Mouse (Mus musculus) CH12.LX (cell line): ENCODE measurements around the gene Psip1. TPM values are rescaled to one million over a fixed set of nuclear protein-coding genes. Genes with fewer than 3 reads are reported as not detected.
A peak's percentile ranks its signal among the peaks of the same experiment; 100 is the strongest.

ENCODE experiments used
- DNase-seq: peaks from one replicate; pipeline ENCODE4 v3.0.0-alpha.2; 2013; ENCODE audit errors: extremely low read depth
- H3K27ac ChIP-seq: 2 replicates; pipeline ENCODE4 v1.5.1; 2012; ENCODE audit warnings: low read depth, mild to moderate bottlenecking, control low read depth, moderate library complexity; ENCODE audit not compliant: insufficient read depth
- H3K27me3 ChIP-seq: replicated peaks from 2 replicates; pipeline ENCODE3; 2012; ENCODE audit warnings: inconsistent platforms
- H3K36me3 ChIP-seq, 2 experiments: replicated peaks in 1 of 2; 2 replicates each; pipeline versions ENCODE3 to v1.6.1; 2012; ENCODE audit warnings: inconsistent platforms in 1 of 2, low read length in 1 of 2, mild to moderate bottlenecking in 1 of 2, mixed read lengths in 1 of 2, moderate library complexity in 1 of 2; ENCODE audit not compliant: control insufficient read depth in 1 of 2, insufficient read depth in 1 of 2
- H3K4me1 ChIP-seq, 2 experiments: 2 replicates each; pipeline ENCODE4 v1.6.1; 2012; ENCODE audit warnings: inconsistent platforms in 1 of 2, moderate library complexity in 1 of 2; ENCODE audit not compliant: insufficient read depth in 2 of 2, control insufficient read depth in 1 of 2
- H3K4me2 ChIP-seq: 2 replicates; pipeline ENCODE4 v1.6.1; 2012; ENCODE audit warnings: low read depth, mild to moderate bottlenecking, control low read depth; ENCODE audit not compliant: poor library complexity, insufficient read depth, severe bottlenecking
- H3K4me3 ChIP-seq, 3 experiments: fragments of 150-350 bp in 1 of 3; sonication (generic) in 1 of 3; replicated peaks in 1 of 3; 2 replicates each; pipeline versions ENCODE3 to v1.5.1; 2011 to 2012; ENCODE audit warnings: low read depth in 2 of 3, low read length in 2 of 3, mild to moderate bottlenecking in 2 of 3, moderate library complexity in 2 of 3, control low read depth in 1 of 3, improper control_type of control experiment in 1 of 3, inconsistent platforms in 1 of 3, mixed read lengths in 1 of 3; ENCODE audit not compliant: poor library complexity in 1 of 3
- H3K79me2 ChIP-seq: replicated peaks from 2 replicates; pipeline ENCODE4 v1.6.1; 2012; ENCODE audit warnings: mild to moderate bottlenecking, moderate library complexity; ENCODE audit not compliant: control insufficient read depth, poor library complexity, insufficient read depth, severe bottlenecking; ENCODE audit errors: extremely low read depth
- H3K9ac ChIP-seq: 2 replicates; pipeline ENCODE4 v1.6.1; 2012; ENCODE audit warnings: low read depth, mild to moderate bottlenecking, control low read depth, moderate library complexity; ENCODE audit not compliant: insufficient read depth
- H3K9me3 ChIP-seq: replicated peaks from 2 replicates; pipeline ENCODE3; 2012; ENCODE audit warnings: low read length, inconsistent platforms, mixed read lengths
- BHLHE40 ChIP-seq: IDR thresholded peaks from 2 replicates; pipeline ENCODE4 v1.6.1; 2011; ENCODE audit warnings: mild to moderate bottlenecking, low read depth, low read length, improper control_type of control experiment
- CHD1 ChIP-seq: IDR thresholded peaks from 2 replicates; pipeline ENCODE4 v1.6.1; 2012; ENCODE audit warnings: low read depth, low read length, improper control_type of control experiment, inconsistent platforms
- ELF1 ChIP-seq: IDR thresholded peaks from 2 replicates; pipeline ENCODE4 v1.6.1; 2014; ENCODE audit warnings: low read depth, mild to moderate bottlenecking, inconsistent platforms, low read length, improper control_type of control experiment
- EP300 ChIP-seq: IDR thresholded peaks from 2 replicates; pipeline ENCODE4 v1.6.1; 2011; ENCODE audit warnings: low read length, improper control_type of control experiment
- GABPA ChIP-seq: IDR thresholded peaks from 2 replicates; pipeline ENCODE4 v1.6.1; 2012; ENCODE audit warnings: low read depth, low read length, improper control_type of control experiment, inconsistent platforms; ENCODE audit not compliant: insufficient replicate concordance
- HCFC1 ChIP-seq: IDR thresholded peaks from 2 replicates; pipeline ENCODE4 v1.6.1; 2012; ENCODE audit warnings: low read depth, mild to moderate bottlenecking, inconsistent platforms, low read length, improper control_type of control experiment
- IRF4 ChIP-seq: IDR thresholded peaks from 2 replicates; pipeline ENCODE4 v1.6.1; 2014; ENCODE audit warnings: low read depth, mild to moderate bottlenecking, inconsistent platforms, low read length, improper control_type of control experiment
- JUND ChIP-seq: conservative IDR thresholded peaks from 2 replicates; pipeline ENCODE4 v1.6.1; 2011; ENCODE audit warnings: low read depth, low read length, improper control_type of control experiment
- MAFK ChIP-seq: IDR thresholded peaks from 2 replicates; pipeline ENCODE4 v1.6.1; 2011; ENCODE audit warnings: low read length, improper control_type of control experiment; ENCODE audit not compliant: insufficient replicate concordance
- MAX ChIP-seq: IDR thresholded peaks from 2 replicates; pipeline ENCODE4 v1.6.1; 2011; ENCODE audit warnings: low read length, improper control_type of control experiment
- PAX5 ChIP-seq: IDR thresholded peaks from 2 replicates; pipeline ENCODE4 v1.6.1; 2012; ENCODE audit warnings: low read length, inconsistent platforms, mixed read lengths
- RCOR1 ChIP-seq: conservative IDR thresholded peaks from 2 replicates; pipeline ENCODE4 v1.6.1; 2012; ENCODE audit warnings: low read depth, mild to moderate bottlenecking, inconsistent platforms, low read length, improper control_type of control experiment
- SIN3A ChIP-seq: IDR thresholded peaks from 2 replicates; pipeline ENCODE4 v1.6.1; 2012; ENCODE audit warnings: low read length, improper control_type of control experiment, inconsistent platforms
- SMC3 ChIP-seq: IDR thresholded peaks from 2 replicates; pipeline ENCODE4 v1.6.1; 2011; ENCODE audit warnings: low read depth, low read length, improper control_type of control experiment
- TCF12 ChIP-seq: IDR thresholded peaks from 2 replicates; pipeline ENCODE4 v1.6.1; 2014; ENCODE audit warnings: low read depth, mild to moderate bottlenecking, inconsistent platforms, low read length, improper control_type of control experiment
- UBTF ChIP-seq: IDR thresholded peaks from 2 replicates; pipeline ENCODE4 v1.6.1; 2012; ENCODE audit warnings: low read depth, mild to moderate bottlenecking, inconsistent platforms, low read length, improper control_type of control experiment, moderate library complexity
- USF1 ChIP-seq: IDR thresholded peaks from 2 replicates; pipeline ENCODE4 v1.6.1; 2014; ENCODE audit warnings: low read depth, mild to moderate bottlenecking, inconsistent platforms, low read length, improper control_type of control experiment
- ZNF384 ChIP-seq: IDR thresholded peaks from 2 replicates; pipeline ENCODE4 v1.6.1; 2012; ENCODE audit warnings: low read depth, low read length, improper control_type of control experiment, inconsistent platforms
- dilution Hi-C: fragments of 300-500 bp; cut with MboI; formaldehyde crosslinking; loops from 2 replicates; pipeline ENCODE4 v1.14.3; 2020; ENCODE audit warnings: low sequenced_read_pairs; ENCODE audit not compliant: extremely low pct_unique_long_range_greater_than_20kb, extremely low pct_ligation_motif_present
- in situ Hi-C: fragments of 300-500 bp; cut with MboI; formaldehyde crosslinking; loops from 3 replicates; pipeline ENCODE4 v1.14.3; 2019; ENCODE audit warnings: low sequenced_read_pairs, low pct_ligation_motif_present, low pct_unique_long_range_greater_than_20kb, mixed read lengths
- polyA plus RNA-seq: library from polyadenylated mRNA; unstranded; fragments of >175 nt; gene quantifications from 2 replicates; pipeline ENCODE4 v1.2.1, GENCODE M21; 2012; ENCODE audit warnings: low read depth; ENCODE audit not compliant: insufficient read length
- total RNA-seq, 2 experiments: library from RNA; depleted of rRNA; stranded (reverse); fragments of 300-350 nt in 1 of 2; fragments of >200 nt in 1 of 2; gene quantifications; 2 replicates each; pipeline ENCODE4 v1.2.3; 2012 to 2014

Gene Psip1
- total and polyA plus RNA-seq, 3 experiments: 61.7 to 157 (median 107) TPM

DNA sequence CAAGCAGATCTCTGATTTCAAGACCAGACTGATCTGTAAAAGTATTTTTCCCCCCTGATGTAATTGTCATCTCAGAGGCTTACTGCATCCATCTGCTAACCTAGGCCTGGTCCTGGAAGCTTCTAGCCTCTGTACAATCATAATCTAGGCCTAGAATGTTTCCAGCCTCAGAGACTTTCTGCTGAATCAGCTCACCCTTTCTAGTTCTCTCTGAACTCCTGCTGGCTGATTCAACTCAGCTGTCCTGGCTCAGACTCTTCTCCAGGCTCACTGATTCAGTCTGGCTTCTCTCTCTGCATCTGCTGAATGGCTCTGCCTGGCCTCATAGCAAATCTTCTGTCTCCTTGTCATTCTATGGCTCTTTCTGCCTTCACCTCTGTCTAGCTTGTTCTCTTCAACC lies 48.1 kb downstream of the Psip1 start:
- TF ChIP-seq EP300 (no peak), IRF4 (no peak), GABPA (no peak), JUND (no peak), RCOR1 (no peak), BHLHE40 (no peak), MAFK (0 out of 2 replicates have a peak, but pooled peaks have one; percentile 23)

DNA sequence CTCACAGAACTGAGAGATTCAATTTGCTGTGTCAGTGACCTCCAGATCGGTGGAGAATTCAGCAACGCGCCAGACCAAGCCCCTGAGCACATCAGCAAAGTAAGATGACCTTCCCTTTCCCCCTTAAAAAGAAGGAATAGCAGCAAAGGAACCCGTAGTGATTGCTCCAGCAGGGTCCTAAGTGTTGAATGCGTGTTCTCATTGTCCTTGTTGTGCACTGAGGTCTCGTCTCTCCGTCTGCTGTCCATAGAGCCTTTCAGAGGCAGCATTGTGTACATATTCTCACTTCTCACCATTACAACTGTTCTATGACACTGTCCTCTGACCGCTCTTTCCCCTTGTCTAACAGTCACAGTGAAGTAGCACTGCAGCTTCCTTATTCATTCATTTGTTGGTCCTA lies 49.9 kb downstream of the Psip1 start:
- Histone ChIP-seq H3K4me1 (0 out of 4 replicates have a peak, but pooled peaks cover 0 to 6% of the 10 kb centered on the region in 2 experiments), H3K9me3 (no peaks in the 10 kb centered on the region), H3K36me3 (peaks cover 50 to 89% of the 10 kb centered on the region in 2 experiments), H3K79me2 (peaks cover 8% of the 10 kb centered on the region; the same call in 1 of the 2 replicates), H3K27me3 (no peaks in the 10 kb centered on the region), H3K9ac (no peak overlapping the region), H3K4me3 (no peak overlapping the region)
- in situ Hi-C loops: no loop called here
- DNase-seq: no peak
- TF ChIP-seq USF1: no peak
- TF ChIP-seq IRF4: no peak
- TF ChIP-seq UBTF: no peak
- no peak for TF ChIP-seq SMC3
- no peak for TF ChIP-seq PAX5
- TF ChIP-seq MAX: no peak
- no peak for TF ChIP-seq TCF12
- TF ChIP-seq RCOR1: no peak
- TF ChIP-seq CHD1: no peak
- TF ChIP-seq ZNF384: no peak
- TF ChIP-seq JUND: no peak
- TF ChIP-seq SIN3A: no peak
- TF ChIP-seq HCFC1: no peak
- no peak for TF ChIP-seq ELF1
- TF ChIP-seq, all 38 proteins: peak for 0
- Histone ChIP-seq H3K4me2 (no peak overlapping the region), H3K27ac (no peak overlapping the region)
- dilution Hi-C loops: no loop called here

More for the DNA sequence above, 48.1 kb downstream of the Psip1 start:
- Histone ChIP-seq H3K4me1 (0 out of 4 replicates have a peak, but pooled peaks cover 0 to 3% of the 10 kb centered on the region in 2 experiments), H3K4me3 (no peak overlapping the region), H3K9me3 (no peaks in the 10 kb centered on the region), H3K79me2 (0 out of 2 replicates have a peak, but pooled peaks cover 3% of the 10 kb centered on the region), H3K9ac (no peak overlapping the region), H3K27me3 (no peaks in the 10 kb centered on the region), H3K27ac (no peak overlapping the region), H3K36me3 (peaks cover 47 to 87% of the 10 kb centered on the region in 2 experiments), H3K4me2 (no peak overlapping the region)
- dilution Hi-C loops (no loop called here), in situ Hi-C loops (no loop called here)
- DNase-seq: no peak
